Mouse (Mus musculus): ENCODE data around the gene Vmac. TPM values are rescaled to one million over a fixed set of nuclear protein-coding genes. Genes with fewer than 3 reads are reported as not detected.
A peak's percentile ranks its signal among the peaks of the same experiment; 100 is the strongest.

Vmac gene
- polyA plus RNA-seq, 1 experiment from 2014 or later, result 18.2 TPM

- Histone ChIP-seq H3K9me3 (ENCODE audit: control insufficient read depth, low read length) (no peaks in the 10 kb centered on the region), H3K27me3 (ENCODE audit: control insufficient read depth, insufficient read depth, low read depth, low read length) (no peaks in the 10 kb centered on the region), H3K4me2 (ENCODE audit: low read depth, low read length) (no peak overlapping the region), H3K4me1 (replicated peaks; ENCODE audit: control insufficient read depth, insufficient read depth, low read length) (no peaks in the 10 kb centered on the region), H3K4me3 (ENCODE audit: low read length) (no peak overlapping the region), H3K36me3 (ENCODE audit: control insufficient read depth, insufficient read depth, low read length) (peaks cover 86% of the 10 kb centered on the region), H3K27ac (ENCODE audit: low read length) (no peak overlapping the region), H3K9ac (ENCODE audit: low read length) (no peak overlapping the region)
- no peak for ATAC-seq (ENCODE audit: low read depth)
- WGBS, result 85% methylated on average over 1 of the region's 1 CpGs
Observed at GRCm38 (mm10) chr17:56706515-56706914, 11.3 kb downstream of the Vmac start.

- H3K27ac ChIP-seq (ENCODE audit: low read length), result no peak overlapping the region
Observed at GRCm38 (mm10) chr17:56703038-56703437, 14.8 kb downstream of the Vmac start.

GRCm38 (mm10) chr17:56700451-56700850 is 17.4 kb downstream of the Vmac start:
- H3K4me1 ChIP-seq (replicated peaks; ENCODE audit: control insufficient read depth, insufficient read depth, low read length), result no peaks in the 10 kb centered on the region
- ATAC-seq (ENCODE audit: low read depth), result no peak
- no peaks in the 10 kb centered on the region for H3K9me3 ChIP-seq (ENCODE audit: control insufficient read depth, low read length)
- no peaks in the 10 kb centered on the region for H3K27me3 ChIP-seq (ENCODE audit: control insufficient read depth, insufficient read depth, low read depth, low read length)
- H3K9ac ChIP-seq (ENCODE audit: low read length), result no peak overlapping the region
- WGBS, result 64% methylated on average over 2 of the region's 2 CpGs
- H3K4me2 ChIP-seq (ENCODE audit: low read depth, low read length), result no peak overlapping the region
- no peak overlapping the region for H3K27ac ChIP-seq (ENCODE audit: low read length)
- no peak overlapping the region for H3K4me3 ChIP-seq (ENCODE audit: low read length)
- H3K36me3 ChIP-seq (ENCODE audit: control insufficient read depth, insufficient read depth, low read length), result peaks cover 71% of the 10 kb centered on the region

More at GRCm38 (mm10) chr17:56703038-56703437, 14.8 kb downstream of the Vmac start:
- Histone ChIP-seq H3K9me3 (ENCODE audit: control insufficient read depth, low read length) (no peaks in the 10 kb centered on the region), H3K4me3 (ENCODE audit: low read length) (no peak overlapping the region), H3K36me3 (ENCODE audit: control insufficient read depth, insufficient read depth, low read length) (peaks cover 78% of the 10 kb centered on the region), H3K4me2 (ENCODE audit: low read depth, low read length) (no peak overlapping the region), H3K27me3 (ENCODE audit: control insufficient read depth, insufficient read depth, low read depth, low read length) (no peaks in the 10 kb centered on the region), H3K4me1 (replicated peaks; ENCODE audit: control insufficient read depth, insufficient read depth, low read length) (no peaks in the 10 kb centered on the region), H3K9ac (ENCODE audit: low read length) (no peak overlapping the region)
- ATAC-seq (ENCODE audit: low read depth), result no peak
- 80% methylated on average over 4 of the region's 4 CpGs for WGBS

DNA sequence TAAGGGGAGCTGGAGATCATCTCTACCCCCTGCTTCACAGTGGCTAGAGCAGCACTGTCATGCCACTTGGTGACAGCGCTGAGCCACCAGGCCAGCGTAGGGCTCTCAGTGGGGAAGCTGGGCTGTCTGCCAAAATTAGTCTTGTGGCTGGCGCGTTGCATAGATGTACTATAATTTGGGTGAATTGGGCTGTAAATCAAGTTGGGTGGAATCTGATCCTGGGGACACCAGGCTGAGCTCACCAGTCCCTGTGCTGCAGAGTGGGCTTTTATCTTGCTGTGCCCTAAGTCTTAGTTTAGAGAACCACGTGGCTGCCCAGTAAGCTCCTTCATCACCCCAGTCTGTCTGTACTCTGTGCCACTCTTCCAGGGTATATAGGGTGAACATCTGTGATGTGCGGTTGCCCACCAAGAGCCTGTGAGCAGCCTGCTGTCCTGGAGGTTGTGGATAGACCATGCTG is 23.9 kb downstream of the Vmac start:
- H3K27me3 ChIP-seq (ENCODE audit: control insufficient read depth, insufficient read depth, low read depth, low read length), result no peaks in the 10 kb centered on the region
- peaks cover 10% of the 10 kb centered on the region; the same call in 1 of the 2 replicates for H3K4me1 ChIP-seq (replicated peaks; ENCODE audit: control insufficient read depth, insufficient read depth, low read length)
- no peak overlapping the region for H3K4me3 ChIP-seq (ENCODE audit: low read length)
- peak; percentile 81 for ATAC-seq (ENCODE audit: low read depth)
- H3K36me3 ChIP-seq (ENCODE audit: control insufficient read depth, insufficient read depth, low read length), result peaks cover 37% of the 10 kb centered on the region
- no peak overlapping the region for H3K27ac ChIP-seq (ENCODE audit: low read length)
- no peaks in the 10 kb centered on the region for H3K9me3 ChIP-seq (ENCODE audit: control insufficient read depth, low read length)
- WGBS, result 46% methylated on average over 6 of the region's 6 CpGs
- H3K9ac ChIP-seq (ENCODE audit: low read length), result no peak overlapping the region
- no peak overlapping the region for H3K4me2 ChIP-seq (ENCODE audit: low read depth, low read length)

DNA sequence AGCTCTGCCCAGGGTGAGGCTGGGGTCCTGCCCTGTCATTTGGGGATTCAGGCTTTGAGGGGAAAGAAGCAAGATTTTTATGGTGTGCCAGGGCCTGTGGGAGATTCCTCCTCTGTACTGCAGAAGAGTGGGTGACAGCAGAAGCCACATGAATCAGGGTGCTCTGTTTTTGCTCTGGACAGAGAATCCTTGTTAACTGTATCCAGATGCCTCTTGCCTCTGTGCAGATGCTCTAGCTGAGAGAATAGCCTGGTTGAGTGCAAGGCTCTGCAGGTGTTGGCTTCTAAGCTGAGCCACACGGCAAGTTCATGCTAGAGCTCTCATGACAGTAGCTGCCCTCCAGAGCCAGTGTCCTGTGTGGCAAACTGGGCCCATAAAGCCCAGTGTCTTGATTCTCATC is 24.4 kb downstream of the Vmac start:
- peaks cover 36% of the 10 kb centered on the region for H3K36me3 ChIP-seq (ENCODE audit: control insufficient read depth, insufficient read depth, low read length)
- H3K27ac ChIP-seq (ENCODE audit: low read length), result no peak overlapping the region
- peaks cover 10% of the 10 kb centered on the region; the same call in 1 of the 2 replicates for H3K4me1 ChIP-seq (replicated peaks; ENCODE audit: control insufficient read depth, insufficient read depth, low read length)
- no peak overlapping the region for H3K4me2 ChIP-seq (ENCODE audit: low read depth, low read length)
- H3K27me3 ChIP-seq (ENCODE audit: control insufficient read depth, insufficient read depth, low read depth, low read length), result no peaks in the 10 kb centered on the region
- no peak overlapping the region for H3K4me3 ChIP-seq (ENCODE audit: low read length)
- H3K9ac ChIP-seq (ENCODE audit: low read length), result no peak overlapping the region
- WGBS, result 56% methylated on average over 1 of the region's 1 CpGs
- H3K9me3 ChIP-seq (ENCODE audit: control insufficient read depth, low read length), result no peaks in the 10 kb centered on the region
- no peak for ATAC-seq (ENCODE audit: low read depth)

- Histone ChIP-seq H3K4me1 (replicated peaks; ENCODE audit: control insufficient read depth, insufficient read depth, low read length) (peaks cover 7% of the 10 kb centered on the region; the same call in 1 of the 2 replicates), H3K4me3 (ENCODE audit: low read length) (no peak overlapping the region), H3K27me3 (ENCODE audit: control insufficient read depth, insufficient read depth, low read depth, low read length) (no peaks in the 10 kb centered on the region), H3K27ac (ENCODE audit: low read length) (no peak overlapping the region), H3K36me3 (ENCODE audit: control insufficient read depth, insufficient read depth, low read length) (peaks cover 28% of the 10 kb centered on the region), H3K9me3 (ENCODE audit: control insufficient read depth, low read length) (no peaks in the 10 kb centered on the region), H3K4me2 (ENCODE audit: low read depth, low read length) (no peak overlapping the region), H3K9ac (ENCODE audit: low read length) (no peak overlapping the region)
- WGBS, result 85% methylated on average over 2 of the region's 2 CpGs
- ATAC-seq (ENCODE audit: low read depth), result no peak
Observed at GRCm38 (mm10) chr17:56688689-56689088, 29.1 kb downstream of the Vmac start.

- H3K4me3 ChIP-seq (ENCODE audit: low read length), result no peak overlapping the region
- H3K9ac ChIP-seq (ENCODE audit: low read length), result no peak overlapping the region
- no peak for ATAC-seq (ENCODE audit: low read depth)
- H3K4me1 ChIP-seq (replicated peaks; ENCODE audit: control insufficient read depth, insufficient read depth, low read length), result 0 out of 2 replicates have a peak, but pooled peaks cover under 1% of the 10 kb centered on the region
- H3K27me3 ChIP-seq (ENCODE audit: control insufficient read depth, insufficient read depth, low read depth, low read length), result no peaks in the 10 kb centered on the region
- no peak overlapping the region for H3K4me2 ChIP-seq (ENCODE audit: low read depth, low read length)
- H3K9me3 ChIP-seq (ENCODE audit: control insufficient read depth, low read length), result no peaks in the 10 kb centered on the region
- no peak overlapping the region for H3K27ac ChIP-seq (ENCODE audit: low read length)
- H3K36me3 ChIP-seq (ENCODE audit: control insufficient read depth, insufficient read depth, low read length), result peaks cover 30% of the 10 kb centered on the region
Observed at GRCm38 (mm10) chr17:56688045-56688444, 29.8 kb downstream of the Vmac start.

DNA sequence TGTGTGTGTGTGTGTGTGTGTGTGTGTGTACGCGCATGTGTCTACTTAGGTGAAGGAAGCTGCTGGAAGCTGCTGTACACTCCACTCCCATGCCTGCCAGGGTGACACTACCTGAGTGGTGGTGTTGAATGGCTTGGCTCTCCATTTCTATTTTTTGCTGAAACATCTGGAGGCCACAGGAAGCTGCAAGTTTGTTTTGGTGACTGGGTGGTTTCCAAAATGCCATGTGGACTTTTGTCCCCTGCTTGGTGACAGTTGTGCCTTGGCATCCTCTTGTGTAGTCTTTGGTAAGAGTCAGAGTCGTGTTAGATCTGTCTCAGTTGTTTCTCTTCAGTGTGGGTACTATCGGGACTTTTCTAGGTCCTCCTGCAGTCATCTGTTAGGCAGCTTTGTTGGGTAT is 31.0 kb downstream of the Vmac start:
- Histone ChIP-seq H3K9me3 (ENCODE audit: control insufficient read depth, low read length) (no peaks in the 10 kb centered on the region), H3K27ac (ENCODE audit: low read length) (no peak overlapping the region), H3K27me3 (ENCODE audit: control insufficient read depth, insufficient read depth, low read depth, low read length) (no peaks in the 10 kb centered on the region), H3K4me1 (replicated peaks; ENCODE audit: control insufficient read depth, insufficient read depth, low read length) (no peaks in the 10 kb centered on the region), H3K4me2 (ENCODE audit: low read depth, low read length) (no peak overlapping the region), H3K4me3 (ENCODE audit: low read length) (no peak overlapping the region), H3K9ac (ENCODE audit: low read length) (no peak overlapping the region), H3K36me3 (ENCODE audit: control insufficient read depth, insufficient read depth, low read length) (peaks cover 25% of the 10 kb centered on the region)
- ATAC-seq (ENCODE audit: low read depth), result no peak
- 83% methylated on average over 4 of the region's 4 CpGs for WGBS

DNA sequence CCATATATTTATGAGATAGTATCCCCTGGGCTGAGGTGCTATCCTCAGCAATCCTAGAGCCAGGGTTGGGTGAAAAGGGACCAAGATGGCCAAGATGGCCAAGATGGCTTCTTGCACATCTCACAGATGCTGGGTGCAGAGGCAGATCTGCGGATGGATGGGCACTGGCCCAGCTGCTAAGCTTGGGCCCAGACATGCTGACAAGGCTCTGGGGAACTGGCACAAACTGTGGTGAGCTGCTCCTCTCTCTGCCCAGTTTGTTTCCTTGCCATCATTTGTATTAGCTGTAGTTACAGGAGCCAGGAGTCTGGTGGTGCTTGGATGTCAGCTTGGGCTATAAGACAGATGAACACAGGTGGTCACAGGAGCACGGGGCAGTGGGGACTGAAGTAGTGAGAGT is 33.2 kb downstream of the Vmac start:
- ATAC-seq (ENCODE audit: low read depth), result no peak
- no peak overlapping the region for H3K4me3 ChIP-seq (ENCODE audit: low read length)

More for the DNA sequence above, 33.2 kb downstream of the Vmac start:
- Histone ChIP-seq H3K4me2 (ENCODE audit: low read depth, low read length) (no peak overlapping the region), H3K27me3 (ENCODE audit: control insufficient read depth, insufficient read depth, low read depth, low read length) (no peaks in the 10 kb centered on the region), H3K9me3 (ENCODE audit: control insufficient read depth, low read length) (no peaks in the 10 kb centered on the region), H3K27ac (ENCODE audit: low read length) (no peak overlapping the region), H3K9ac (ENCODE audit: low read length) (no peak overlapping the region), H3K36me3 (ENCODE audit: control insufficient read depth, insufficient read depth, low read length) (peaks cover 22% of the 10 kb centered on the region), H3K4me1 (replicated peaks; ENCODE audit: control insufficient read depth, insufficient read depth, low read length) (no peaks in the 10 kb centered on the region)
- WGBS, result 76% methylated on average over 2 of the region's 2 CpGs
